Mouse (Mus musculus) left cerebral cortex, adult 11 months (tissue): ENCODE data around the gene Gaa.

Experiments
- DNase-seq: peaks from one replicate; pipeline ENCODE4 v3.0.0; 2022; ENCODE audit warnings: low spot score

Gene Gaa

GRCm38 (mm10) chr11:119304904-119305712, 37.4 kb downstream of the Gaa start:
- no peak for DNase-seq

- DNase-seq = no peak
These were observed 39.3 kb downstream of the Gaa start for GRCm38 (mm10) chr11:119306762-119307657.

GRCm38 (mm10) chr11:119307658-119307867, 39.9 kb downstream of the Gaa start, which contains the start of gene Card14:
Card14 (plus strand) TSS chr11:119307768.
- no peak for DNase-seq

GRCm38 (mm10) chr11:119307916-119308315, 40.2 kb downstream of the Gaa start:
- no peak for DNase-seq

GRCm38 (mm10) chr11:119310621-119311020, 42.9 kb downstream of the Gaa start:
- DNase-seq = no peak

GRCm38 (mm10) chr11:119314252-119314936, 46.7 kb downstream of the Gaa start:
- no peak for DNase-seq

GRCm38 (mm10) chr11:119316720-119317119, 49.0 kb downstream of the Gaa start:
- no peak for DNase-seq

- no peak for DNase-seq
These were observed 54.8 kb downstream of the Gaa start for GRCm38 (mm10) chr11:119322521-119322920.

- DNase-seq = no peak
These were observed 57.4 kb downstream of the Gaa start for GRCm38 (mm10) chr11:119325068-119325467.

- DNase-seq = no peak
These were observed 62.9 kb downstream of the Gaa start for GRCm38 (mm10) chr11:119330592-119330991.

GRCm38 (mm10) chr11:119331970-119332369, 64.3 kb downstream of the Gaa start:
- DNase-seq = no peak
